Comparison of ENCODE assay signal across 20 mouse cellular contexts in genomic region chr11:76499987-76500386, GRCm38 (mm10).
A peak's percentile ranks its signal among the peaks of the same experiment; 100 is the strongest.
DNase-seq lines count a peak whose midpoint lies in the region; ATAC-seq lines count a peak whose summit lies in the region.
"Had no signal": no experiment of that assay in that cellular context is flagged by ENCODE, and none has a peak within 500 bp of the region (broad histone marks: within the 10 kb centered on the region; RNA-seq: fewer than 3 reads in every experiment).

No protein-coding gene starts in this region.

- H3K27ac ChIP-seq in forebrain, embryonic 12.5 days: 0 out of 2 replicates have a peak overlapping the region, but pooled peaks have one; percentile 53
- no peak overlapping the region for H3K27ac ChIP-seq in forebrain, embryonic 15.5 days (replicated peaks)
- H3K27ac ChIP-seq in heart, embryonic 15.5 days: peak overlapping the region; percentile 11; the same call in 1 of the 2 replicates
- H3K27ac ChIP-seq in embryonic facial prominence, embryonic 10.5 days (replicated peaks): peak overlapping the region; percentile 48; the same call in 1 of the 2 replicates
- peak overlapping the region; percentile 33; the same call in 1 of the 2 replicates for H3K27ac ChIP-seq in limb, embryonic 13.5 days
- H3K27ac ChIP-seq: neural tube, embryonic 13.5 days had no signal

- H3K36me3 ChIP-seq in forebrain, embryonic 12.5 days (replicated peaks): no peaks in the 10 kb centered on the region
- H3K36me3 ChIP-seq in forebrain, embryonic 15.5 days: no peaks in the 10 kb centered on the region
- H3K36me3 ChIP-seq in heart, embryonic 15.5 days: no peaks in the 10 kb centered on the region
- 0 out of 2 replicates have a peak, but pooled peaks cover 7% of the 10 kb centered on the region for H3K36me3 ChIP-seq in embryonic facial prominence, embryonic 10.5 days (replicated peaks)
- H3K36me3 ChIP-seq in limb, embryonic 13.5 days: peaks cover 3% of the 10 kb centered on the region; the same call in 1 of the 2 replicates
- H3K36me3 ChIP-seq: neural tube, embryonic 13.5 days had no signal

- no peak for DNase-seq in heart, postnatal 36 days
- peak; percentile 52 for DNase-seq in embryonic facial prominence, embryonic 10.5 days (ENCODE audit: low spot score)
- DNase-seq in ovary, postnatal 36 days (ENCODE audit: low spot score): no peak
- DNase-seq: adrenal gland, postnatal 14 days; cerebellum, adult 18-20 months; gastrocnemius, postnatal 10 days; kidney, adult 8-10 months; kidney, postnatal 25 days; layer of hippocampus, adult 9-11 months; liver; lung, adult 18-20 months; lung, postnatal 36 days; right cerebral cortex, postnatal 4 days; thymus, postnatal 25 days had no signal

- H3K4me3 ChIP-seq in forebrain, embryonic 12.5 days (replicated peaks): no peak overlapping the region
- no peak overlapping the region for H3K4me3 ChIP-seq in forebrain, embryonic 15.5 days
- no peak overlapping the region for H3K4me3 ChIP-seq in heart, embryonic 15.5 days
- no peak overlapping the region for H3K4me3 ChIP-seq in embryonic facial prominence, embryonic 10.5 days
- no peak overlapping the region for H3K4me3 ChIP-seq in limb, embryonic 13.5 days
- H3K4me3 ChIP-seq: neural tube, embryonic 13.5 days had no signal

- ATAC-seq in forebrain, embryonic 12.5 days (ENCODE audit: low FRiP score): no peak
- no peak for ATAC-seq in forebrain, embryonic 15.5 days (replicated peaks)
- ATAC-seq in heart, embryonic 15.5 days (replicated peaks; ENCODE audit: insufficient number of reproducible peaks, insufficient read depth, low FRiP score, low read depth): no peak
- no peak for ATAC-seq in limb, embryonic 13.5 days (ENCODE audit: low FRiP score, low read depth)

- H3K9me3 ChIP-seq in forebrain, embryonic 12.5 days: no peaks in the 10 kb centered on the region
- H3K9me3 ChIP-seq in forebrain, embryonic 15.5 days: no peaks in the 10 kb centered on the region
- H3K9me3 ChIP-seq in heart, embryonic 15.5 days (replicated peaks): no peaks in the 10 kb centered on the region
- H3K9me3 ChIP-seq in embryonic facial prominence, embryonic 10.5 days: no peaks in the 10 kb centered on the region
- H3K9me3 ChIP-seq in limb, embryonic 13.5 days: no peaks in the 10 kb centered on the region
- H3K9me3 ChIP-seq: neural tube, embryonic 13.5 days had no signal

- H3K4me2 ChIP-seq in forebrain, embryonic 12.5 days: no peak overlapping the region
- H3K4me2 ChIP-seq in forebrain, embryonic 15.5 days (replicated peaks): no peak overlapping the region
- no peak overlapping the region for H3K4me2 ChIP-seq in heart, embryonic 15.5 days
- H3K4me2 ChIP-seq in limb, embryonic 13.5 days (replicated peaks): no peak overlapping the region
- H3K4me2 ChIP-seq: neural tube, embryonic 13.5 days had no signal

- peaks cover 21% of the 10 kb centered on the region for H3K4me1 ChIP-seq in forebrain, embryonic 12.5 days
- peaks cover 12% of the 10 kb centered on the region for H3K4me1 ChIP-seq in forebrain, embryonic 15.5 days
- peaks cover 57% of the 10 kb centered on the region for H3K4me1 ChIP-seq in heart, embryonic 15.5 days (replicated peaks)
- H3K4me1 ChIP-seq in embryonic facial prominence, embryonic 10.5 days: peaks cover 40% of the 10 kb centered on the region
- peaks cover 51% of the 10 kb centered on the region for H3K4me1 ChIP-seq in limb, embryonic 13.5 days

- H3K9ac ChIP-seq in forebrain, embryonic 12.5 days: no peak overlapping the region
- no peak overlapping the region for H3K9ac ChIP-seq in forebrain, embryonic 15.5 days (replicated peaks)
- H3K9ac ChIP-seq in heart, embryonic 15.5 days: no peak overlapping the region
- no peak overlapping the region for H3K9ac ChIP-seq in limb, embryonic 13.5 days
- H3K9ac ChIP-seq: neural tube, embryonic 13.5 days had no signal

- 13% methylated on average over 1 of the region's 1 CpGs for WGBS in forebrain, embryonic 12.5 days
- WGBS in forebrain, embryonic 15.5 days: 21% methylated on average over 1 of the region's 1 CpGs
- WGBS in heart, embryonic 15.5 days: 23% methylated on average over 1 of the region's 1 CpGs
- WGBS in embryonic facial prominence, embryonic 10.5 days: 14% methylated on average over 1 of the region's 1 CpGs
- 7% methylated on average over 1 of the region's 1 CpGs for WGBS in limb, embryonic 13.5 days

- no peaks in the 10 kb centered on the region for H3K27me3 ChIP-seq in forebrain, embryonic 12.5 days
- H3K27me3 ChIP-seq in forebrain, embryonic 15.5 days: no peaks in the 10 kb centered on the region
- H3K27me3 ChIP-seq in heart, embryonic 15.5 days: no peaks in the 10 kb centered on the region
- no peaks in the 10 kb centered on the region for H3K27me3 ChIP-seq in embryonic facial prominence, embryonic 10.5 days (replicated peaks; ENCODE audit: low read depth, poor library complexity, severe bottlenecking)
- H3K27me3 ChIP-seq in limb, embryonic 13.5 days: no peaks in the 10 kb centered on the region
- H3K27me3 ChIP-seq: CH12.LX; neural tube, embryonic 13.5 days had no signal

- intact Hi-C loops in heart, postnatal 36 days (cut with DNase I): loop anchor here (5.0 kb wide), 1 partner anchor 243 kb away; no protein-coding TSS in a partner anchor
